Mouse (Mus musculus) olfactory bulb, adult 2 months (tissue): ENCODE measurements around the gene Crip2. TPM values are rescaled to one million over a fixed set of nuclear protein-coding genes. Genes with fewer than 3 reads are reported as not detected.

Experiments
- H3K27ac ChIP-seq: fragments of 200-500 bp; 2 replicates; pipeline ENCODE4 v1.5.1; 2012; ENCODE audit warnings: low read depth, low read length; ENCODE audit not compliant: insufficient read depth
- H3K4me1 ChIP-seq: fragments of 200-500 bp; 2 replicates; pipeline ENCODE4 v1.6.1; 2012; ENCODE audit warnings: low read length; ENCODE audit not compliant: control insufficient read depth, insufficient read depth
- H3K4me3 ChIP-seq: fragments of 200-500 bp; 2 replicates; pipeline ENCODE4 v1.5.1; 2012; ENCODE audit warnings: mild to moderate bottlenecking, low read depth, low read length, moderate library complexity; ENCODE audit not compliant: insufficient read depth
- CTCF ChIP-seq: fragments of 200-500 bp; IDR thresholded peaks from 2 replicates; pipeline ENCODE4 v1.5.1; 2012; ENCODE audit warnings: low read depth, mild to moderate bottlenecking, low read length, moderate library complexity; ENCODE audit not compliant: insufficient read depth
- POLR2A ChIP-seq: fragments of 200-500 bp; IDR thresholded peaks from 2 replicates; pipeline ENCODE4 v1.6.1; 2012; ENCODE audit warnings: mild to moderate bottlenecking, low read depth, low read length, moderate library complexity; ENCODE audit not compliant: insufficient read depth
- WGBS: fragments of 180-500 bp; shearing (Covaris S2); methylation state at CpG from one replicate; pipeline ENCODE4 v1.1.7; 2018; 5-methylcytosine and 5-hydroxymethylcytosine counted together
- polyA plus RNA-seq: library from polyadenylated mRNA; stranded (reverse); fragments of >200 nt; gene quantifications from 2 replicates; pipeline ENCODE4 v1.2.4, GENCODE M21; 2012; ENCODE audit warnings: low replicate concordance; ENCODE audit not compliant: missing spikeins, insufficient read depth, insufficient read length

Crip2 gene
- polyA plus RNA-seq, 1 experiment: not detected

DNA sequence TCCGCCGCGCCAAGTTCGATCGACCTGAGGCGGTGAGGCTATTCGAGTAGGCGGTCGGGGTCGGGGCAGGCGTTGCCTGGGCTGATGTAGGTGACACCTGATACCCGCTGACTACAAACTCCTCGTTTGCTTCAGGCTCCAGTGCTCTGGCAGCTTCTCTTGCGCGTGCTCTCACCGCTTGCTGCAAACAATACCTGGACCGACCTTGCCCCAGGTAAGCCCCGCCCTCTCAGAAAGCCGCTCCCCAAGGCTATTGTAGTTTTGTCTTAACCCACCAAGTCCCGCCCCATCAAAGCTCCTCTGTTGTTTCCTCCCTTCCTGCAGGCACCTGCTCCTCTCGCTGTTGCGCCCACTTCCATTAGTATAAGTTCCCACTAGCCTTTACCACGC lies 16.5 kb downstream of the Crip2 start:
- TF ChIP-seq POLR2A (no peak), CTCF (no peak)
- 1% methylated on average over 23 of the region's 23 CpGs for WGBS
- H3K4me3 ChIP-seq: peak overlapping the region; percentile 54
- peaks cover 20% of the 10 kb centered on the region for H3K4me1 ChIP-seq
- H3K27ac ChIP-seq: no peak overlapping the region

DNA sequence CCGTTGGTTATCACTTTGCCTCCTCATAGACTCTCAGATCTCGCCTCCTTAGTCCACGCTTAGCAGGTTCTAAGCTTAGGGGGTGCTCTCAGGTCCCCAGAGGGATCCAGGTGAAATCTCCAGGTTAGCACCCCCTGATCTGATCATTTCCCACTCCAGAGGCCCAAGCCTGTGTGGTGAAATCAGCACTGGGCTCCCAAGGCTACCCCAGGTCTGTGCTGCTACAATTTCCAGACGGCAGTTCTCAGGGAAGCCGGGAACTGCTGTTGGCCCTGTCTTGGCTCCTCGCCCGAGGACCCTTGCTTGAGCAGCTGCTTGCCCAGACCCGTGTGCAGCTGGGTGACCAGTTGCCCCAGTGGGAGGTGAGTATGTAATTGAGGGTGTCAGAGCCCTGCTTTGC lies 17.0 kb downstream of the Crip2 start:
- Histone ChIP-seq H3K4me3 (no peak overlapping the region), H3K4me1 (peaks cover 15% of the 10 kb centered on the region), H3K27ac (no peak overlapping the region)
- 21% methylated on average over 8 of the region's 8 CpGs for WGBS
- no peak for TF ChIP-seq POLR2A
- no peak for TF ChIP-seq CTCF

- no peak for TF ChIP-seq POLR2A
- no peak for TF ChIP-seq CTCF
- Histone ChIP-seq H3K4me3 (no peak overlapping the region), H3K27ac (no peak overlapping the region), H3K4me1 (peaks cover 14% of the 10 kb centered on the region)
- WGBS: 87% methylated on average over 8 of the region's 8 CpGs
Measured at GRCm38 (mm10) chr12:113157521-113157920, 17.5 kb downstream of the Crip2 start.

DNA sequence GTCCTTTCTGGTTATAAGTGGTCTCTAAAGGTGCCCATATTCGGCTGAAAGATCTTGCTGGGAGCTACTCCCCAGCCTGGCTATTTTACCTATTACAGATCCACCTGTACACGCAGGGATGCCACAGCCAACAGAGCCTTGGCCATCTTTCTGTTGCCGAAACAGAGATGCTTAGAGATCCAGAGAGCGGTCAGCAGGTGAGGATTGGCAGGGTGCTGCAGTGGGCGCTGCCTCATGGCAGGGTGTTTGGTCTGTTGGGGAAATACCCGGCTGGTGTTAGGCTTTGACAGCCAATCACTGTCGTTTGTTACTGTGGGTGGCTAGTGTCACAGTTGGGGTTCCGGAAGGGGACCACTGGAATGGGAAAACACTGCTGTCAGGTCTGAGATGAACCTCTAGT lies 17.9 kb downstream of the Crip2 start:
- TF ChIP-seq POLR2A (no peak), CTCF (no peak)
- Histone ChIP-seq H3K4me3 (no peak overlapping the region), H3K27ac (no peak overlapping the region), H3K4me1 (peaks cover 17% of the 10 kb centered on the region)
- WGBS: 93% methylated on average over 8 of the region's 8 CpGs

- WGBS: 65% methylated on average over 11 of the region's 11 CpGs
- no peak overlapping the region for H3K4me3 ChIP-seq
- H3K27ac ChIP-seq: peak overlapping the region; percentile 76
- TF ChIP-seq POLR2A (no peak), CTCF (no peak)
- H3K4me1 ChIP-seq: peaks cover 11% of the 10 kb centered on the region
Measured at GRCm38 (mm10) chr12:113163561-113164006, 23.5 kb downstream of the Crip2 start.

GRCm38 (mm10) chr12:113168031-113168536 lies 28.0 kb downstream of the Crip2 start:
- H3K4me3 ChIP-seq: no peak overlapping the region
- TF ChIP-seq CTCF (no peak), POLR2A (no peak)
- H3K27ac ChIP-seq: no peak overlapping the region
- WGBS: 88% methylated on average over 9 of the region's 9 CpGs
- H3K4me1 ChIP-seq: peaks cover 7% of the 10 kb centered on the region

GRCm38 (mm10) chr12:113176960-113177725 lies 37.1 kb downstream of the Crip2 start:
- WGBS: 89% methylated on average over 18 of the region's 18 CpGs
- no peak overlapping the region for H3K27ac ChIP-seq
- H3K4me3 ChIP-seq: no peak overlapping the region
- no peak for TF ChIP-seq POLR2A
- no peak for TF ChIP-seq CTCF
- no peaks in the 10 kb centered on the region for H3K4me1 ChIP-seq

- Histone ChIP-seq H3K4me3 (no peak overlapping the region), H3K27ac (no peak overlapping the region), H3K4me1 (peaks cover 9% of the 10 kb centered on the region)
- 86% methylated on average over 4 of the region's 4 CpGs for WGBS
- TF ChIP-seq CTCF (no peak), POLR2A (no peak)
Measured at GRCm38 (mm10) chr12:113181020-113181419, 41.0 kb downstream of the Crip2 start.

DNA sequence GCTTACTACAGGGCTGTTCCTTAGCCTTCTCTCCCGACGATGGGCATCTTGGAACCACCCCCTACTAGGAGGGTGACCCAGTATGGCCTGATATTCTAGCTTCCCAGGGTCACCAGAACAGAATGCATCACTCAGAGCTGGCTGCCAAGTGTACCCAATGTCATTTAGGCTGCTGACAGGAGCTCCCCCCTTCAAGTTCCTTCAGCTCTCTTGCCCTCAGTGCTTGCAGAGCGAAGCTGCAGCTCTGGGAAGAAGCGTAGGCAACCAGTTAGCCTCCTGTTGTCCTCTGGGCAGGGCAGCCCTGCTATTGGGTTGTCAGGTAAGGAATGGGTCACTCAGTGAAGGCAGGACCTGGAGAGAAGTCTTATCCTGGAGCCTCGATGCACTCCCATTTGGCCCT lies 44.9 kb downstream of the Crip2 start:
- no peak overlapping the region for H3K4me3 ChIP-seq
- WGBS: 71% methylated on average over 5 of the region's 5 CpGs
- no peak overlapping the region for H3K27ac ChIP-seq
- TF ChIP-seq POLR2A (no peak), CTCF (no peak)
- peaks cover 36% of the 10 kb centered on the region for H3K4me1 ChIP-seq
